Mouse (Mus musculus) stomach, postnatal 0 days (tissue): ENCODE data around the gene Olfr1. TPM values are rescaled to one million over a fixed set of nuclear protein-coding genes. Genes with fewer than 3 reads are reported as not detected.

Experiments used
- ATAC-seq: fragments of 200-750 bp; cut with Nextera tagmentation; 2 replicates; pipeline ENCODE4 v1.8.0; 2017; ENCODE audit not compliant: low FRiP score, low TSS enrichment
- DNase-seq: peaks from one replicate; pipeline ENCODE4 v3.0.0-alpha.2; 2016; ENCODE audit warnings: low spot score
- H3K27ac ChIP-seq: fragments of 300-500 bp; sonication (generic); replicated peaks from 2 replicates; pipeline ENCODE4 v1.5.1; 2014; ENCODE audit warnings: mild to moderate bottlenecking, control low read depth
- H3K27me3 ChIP-seq: fragments of 300-500 bp; sonication (generic); 2 replicates; pipeline ENCODE4 v1.6.1; 2014; ENCODE audit warnings: low read length; ENCODE audit not compliant: control insufficient read depth, insufficient read depth
- H3K36me3 ChIP-seq: fragments of 300-500 bp; sonication (generic); 2 replicates; pipeline ENCODE4 v1.6.1; 2014; ENCODE audit warnings: low read length, mixed read lengths; ENCODE audit not compliant: control insufficient read depth, insufficient read depth
- H3K4me1 ChIP-seq: fragments of 300-500 bp; sonication (generic); replicated peaks from 2 replicates; pipeline ENCODE4 v1.6.1; 2014; ENCODE audit warnings: antibody characterized with exemption; ENCODE audit not compliant: control insufficient read depth, insufficient read depth
- H3K4me2 ChIP-seq: fragments of 300-500 bp; sonication (generic); replicated peaks from 2 replicates; pipeline ENCODE4 v1.6.1; 2014; ENCODE audit warnings: low read depth, mild to moderate bottlenecking, control low read depth, moderate library complexity
- H3K4me3 ChIP-seq: fragments of 300-500 bp; sonication (generic); 2 replicates; pipeline ENCODE4 v1.5.1; 2014; ENCODE audit warnings: low read depth, low read length, control low read depth
- H3K9ac ChIP-seq: fragments of 300-500 bp; sonication (generic); 2 replicates; pipeline ENCODE4 v1.6.1; 2014; ENCODE audit warnings: mild to moderate bottlenecking, low read length, control low read depth, mixed read lengths
- H3K9me3 ChIP-seq: fragments of 300-500 bp; sonication (generic); 2 replicates; pipeline ENCODE4 v1.6.1; 2016; ENCODE audit warnings: low read length; ENCODE audit not compliant: control insufficient read depth
- CTCF ChIP-seq: IDR thresholded peaks from 2 replicates; pipeline ENCODE4 v1.5.1; 2016; ENCODE audit warnings: antibody characterized with exemption, low read depth, mild to moderate bottlenecking, moderate library complexity
- EP300 ChIP-seq: optimal IDR thresholded peaks from 2 replicates; pipeline ENCODE3; 2016; ENCODE audit warnings: antibody characterized with exemption
- WGBS: fragments of 180-500 bp; shearing (Covaris S2); extraction: QIAGEN DNeasy Blood & Tissue Kit; methylation state at CpG from one replicate; pipeline ENCODE4 v1.1.7; 2014; 5-methylcytosine and 5-hydroxymethylcytosine counted together
- polyA plus RNA-seq: library from polyadenylated mRNA; unstranded; fragments of >200 nt; fragmentation: Nextera tagmentation; extraction: Ambion mirVana; gene quantifications from 2 replicates; pipeline ENCODE4 v1.2.1, GENCODE M21; 2015

Gene Olfr1
- polyA plus RNA-seq: not detected in 2 replicates

GRCm38 (mm10) chr11:73399514-73399913 lies at the start of gene Olfr1:
Olfr1 (minus strand) TSS chr11:73399614.
- DNase-seq (no peak), ATAC-seq (no peak)
- Histone ChIP-seq H3K4me1 (no peaks in the 10 kb centered on the region), H3K9me3 (no peaks in the 10 kb centered on the region), H3K27ac (no peak within 1 kb of the TSS), H3K4me3 (no peak within 1 kb of the TSS), H3K36me3 (no peaks in the 10 kb centered on the region), H3K27me3 (no peaks in the 10 kb centered on the region), H3K9ac (no peak within 1 kb of the TSS), H3K4me2 (no peak within 1 kb of the TSS)
- TF ChIP-seq EP300 (no peak), CTCF (no peak)

- DNase-seq (no peak), ATAC-seq (no peak)
- H3K9me3 ChIP-seq: no peaks in the 10 kb centered on the region
- no peaks in the 10 kb centered on the region for H3K4me1 ChIP-seq
- H3K4me2 ChIP-seq: no peak within 1 kb of the TSS
- no peak within 1 kb of the TSS for H3K4me3 ChIP-seq
- H3K27ac ChIP-seq: no peak within 1 kb of the TSS
- 84% methylated on average over 1 of the region's 1 CpGs for WGBS
- H3K9ac ChIP-seq: no peak within 1 kb of the TSS
- H3K36me3 ChIP-seq: no peaks in the 10 kb centered on the region
- TF ChIP-seq CTCF (no peak), EP300 (no peak)
- H3K27me3 ChIP-seq: no peaks in the 10 kb centered on the region
Observed at GRCm38 (mm10) chr11:73428377-73428776, 29.0 kb upstream of the Olfr1 start, which contains the start of gene Olfr378. Olfr378 (minus strand) TSS chr11:73428477.

GRCm38 (mm10) chr11:73395374-73395773 lies 4.0 kb downstream of the Olfr1 start:
- DNase-seq (no peak), ATAC-seq (no peak)
- Histone ChIP-seq H3K4me3 (no peak overlapping the region), H3K36me3 (no peaks in the 10 kb centered on the region), H3K4me2 (no peak overlapping the region), H3K9ac (no peak overlapping the region), H3K4me1 (no peaks in the 10 kb centered on the region), H3K27me3 (no peaks in the 10 kb centered on the region), H3K27ac (no peak overlapping the region), H3K9me3 (no peaks in the 10 kb centered on the region)
- TF ChIP-seq CTCF (no peak), EP300 (no peak)
- WGBS: 60% methylated on average over 4 of the region's 4 CpGs

DNA sequence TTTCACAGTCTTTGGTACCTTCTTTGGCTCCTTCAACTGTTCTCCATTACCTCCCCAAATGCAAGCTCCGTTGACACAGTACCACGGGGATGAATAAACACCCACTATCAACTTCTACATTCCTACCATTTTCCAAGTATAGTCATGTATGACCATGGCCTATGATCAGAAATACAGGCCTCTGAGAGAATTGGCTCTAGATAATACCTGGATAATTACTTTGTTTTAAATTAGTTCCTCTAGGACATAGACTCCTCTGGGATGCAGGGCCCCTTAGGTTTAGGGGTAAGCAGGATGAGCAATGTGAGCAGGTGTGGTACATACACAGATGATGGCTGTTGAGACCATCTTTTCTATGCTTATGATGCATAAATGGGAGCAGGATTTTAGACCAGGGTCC lies 28.5 kb downstream of the Olfr1 start, which contains the start of gene Olfr376:
Gene Olfr376 (plus strand): TSS at position 301 of the 400 bp plus-strand sequence.
- Histone ChIP-seq H3K27me3 (no peaks in the 10 kb centered on the region), H3K27ac (no peak within 1 kb of the TSS), H3K9ac (no peak within 1 kb of the TSS), H3K4me1 (no peaks in the 10 kb centered on the region), H3K9me3 (no peaks in the 10 kb centered on the region), H3K4me3 (no peak within 1 kb of the TSS), H3K36me3 (no peaks in the 10 kb centered on the region), H3K4me2 (no peak within 1 kb of the TSS)
- no peak for DNase-seq
- 85% methylated on average over 2 of the region's 2 CpGs for WGBS
- no peak for ATAC-seq
- TF ChIP-seq EP300: no peak
- no peak for TF ChIP-seq CTCF

DNA sequence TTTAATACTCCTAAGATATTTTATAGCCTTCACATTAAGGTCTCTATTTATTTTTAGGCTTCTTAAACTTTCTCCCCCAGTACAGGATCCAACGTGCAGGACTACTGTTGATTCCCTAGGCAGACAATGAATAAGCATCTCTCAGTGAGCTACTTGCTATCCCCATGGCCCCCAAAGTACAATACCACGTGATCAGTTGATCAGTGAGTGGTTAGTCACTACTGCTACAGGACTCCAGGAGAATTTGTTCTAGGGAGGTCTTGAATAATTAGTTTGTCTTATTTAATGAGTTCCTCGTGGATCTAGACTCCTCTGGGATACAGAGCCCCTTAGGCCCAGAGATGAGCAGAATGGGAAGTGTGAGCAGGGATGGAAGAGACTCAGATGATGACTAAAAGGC lies 48.9 kb downstream of the Olfr1 start, which contains the start of gene Olfr20:
Gene Olfr20 (plus strand): TSS at position 301 of the 400 bp plus-strand sequence.
- WGBS: 38% methylated on average over 3 of the region's 3 CpGs
- TF ChIP-seq CTCF: no peak

More for the DNA sequence above, 48.9 kb downstream of the Olfr1 start, which contains the start of gene Olfr20:
- no peaks in the 10 kb centered on the region for H3K27me3 ChIP-seq
- no peak within 1 kb of the TSS for H3K27ac ChIP-seq
- no peaks in the 10 kb centered on the region for H3K9me3 ChIP-seq
- H3K4me2 ChIP-seq: no peak within 1 kb of the TSS
- no peak within 1 kb of the TSS for H3K9ac ChIP-seq
- ATAC-seq (no peak), DNase-seq (no peak)
- no peaks in the 10 kb centered on the region for H3K36me3 ChIP-seq
- no peak within 1 kb of the TSS for H3K4me3 ChIP-seq
- H3K4me1 ChIP-seq: no peaks in the 10 kb centered on the region

Other genes starting within 250 kb of the Olfr1 start
- 0.44 and 0.48 TPM in 2 replicates for gene P2rx5, start 239.2 kb downstream of the Olfr1 start, polyA plus RNA-seq
- 125 and 132 TPM in 2 replicates for gene Emc6, start 222.6 kb downstream of the Olfr1 start, polyA plus RNA-seq
- 176 and 184 TPM in 2 replicates for gene Tax1bp3, start 222.5 kb downstream of the Olfr1 start, polyA plus RNA-seq
- 15.9 and 17.4 TPM in 2 replicates for gene Ctns, start 200.6 kb downstream of the Olfr1 start, polyA plus RNA-seq
- 3.4 and 4.0 TPM in 2 replicates for gene Shpk, start 200.2 kb downstream of the Olfr1 start, polyA plus RNA-seq
- 0.02 and 0.08 TPM in 2 replicates for gene Trpv1, start 165.3 kb downstream of the Olfr1 start, polyA plus RNA-seq
- 0.57 and 0.61 TPM in 2 replicates for gene Trpv3, start 132.2 kb downstream of the Olfr1 start, polyA plus RNA-seq
- 2.7 and 3.3 TPM in 2 replicates for gene Aspa, start 70.0 kb downstream of the Olfr1 start, polyA plus RNA-seq
- not detected in 2 replicates for gene Gm49340, start 69.9 kb downstream of the Olfr1 start, polyA plus RNA-seq
- gene Spata22, start 69.9 kb downstream of the Olfr1 start, polyA plus RNA-seq: 0.17 TPM in 1 of 2 replicates, not detected in the other
- 0.06 TPM in 1 of 2 replicates, not detected in the other for gene Olfr20, start 48.8 kb downstream of the Olfr1 start, polyA plus RNA-seq
- not detected in 2 replicates for gene Olfr376, start 28.4 kb downstream of the Olfr1 start, polyA plus RNA-seq
- gene Olfr378, start 28.9 kb upstream of the Olfr1 start, polyA plus RNA-seq: not detected in 2 replicates
- not detected in 2 replicates for gene Olfr380, start 57.9 kb upstream of the Olfr1 start, polyA plus RNA-seq
- not detected in 2 replicates for gene Olfr381, start 92.0 kb upstream of the Olfr1 start, polyA plus RNA-seq
- gene Olfr382, start 117.6 kb upstream of the Olfr1 start, polyA plus RNA-seq: not detected in 2 replicates
- gene Olfr385, start 193.4 kb upstream of the Olfr1 start, polyA plus RNA-seq: not detected in 2 replicates
- not detected in 2 replicates for gene Olfr384, start 199.0 kb upstream of the Olfr1 start, polyA plus RNA-seq